Comparison of ENCODE assay signal across 18 mouse cellular contexts in genomic region chr9:63579644-63580043, GRCm38 (mm10). TPM values are rescaled to one million over a fixed set of nuclear protein-coding genes. Genes with fewer than 3 reads are reported as not detected.
A peak's percentile ranks its signal among the peaks of the same experiment; 100 is the strongest.
DNase-seq lines count a peak whose midpoint lies in the region; ATAC-seq and TF ChIP-seq lines count a peak whose summit lies in the region.
"Had no signal": no experiment of that assay in that cellular context is flagged by ENCODE, and none has a peak within 500 bp of the region (broad histone marks: within the 10 kb centered on the region; RNA-seq: fewer than 3 reads in every experiment).

No protein-coding gene starts in this region.

- intact Hi-C loops in heart, postnatal 10 days (cut with DNase I) = no loop called here

- ATAC-seq in liver, postnatal 0 days = no peak
- ATAC-seq in liver, embryonic 12.5 days = no peak
- ATAC-seq in frontal cortex, adult (ENCODE audit: low TSS enrichment) = no peak
- ATAC-seq: Patski had no signal

- TF ChIP-seq EP300 in liver, postnatal 0 days (IDR thresholded peaks at IDR 0.05; ENCODE audit: low read depth) = no peak

- no peak overlapping the region for H3K27ac ChIP-seq in liver, postnatal 0 days (ENCODE audit: low read depth)
- no peak overlapping the region for H3K27ac ChIP-seq in liver, embryonic 12.5 days
- H3K27ac ChIP-seq: embryonic facial prominence, embryonic 12.5 days; forebrain, embryonic 10.5 days; hindbrain, embryonic 13.5 days; limb, embryonic 15.5 days; midbrain, embryonic 12.5 days had no signal

- no peaks in the 10 kb centered on the region for H3K27me3 ChIP-seq in liver, postnatal 0 days (ENCODE audit: insufficient read depth, low read length)
- H3K27me3 ChIP-seq in liver, embryonic 12.5 days (replicated peaks) = no peaks in the 10 kb centered on the region
- H3K27me3 ChIP-seq: hindbrain, embryonic 13.5 days; limb, embryonic 15.5 days; Patski had no signal

- peaks cover 3% of the 10 kb centered on the region; the same call in 1 of the 2 replicates for H3K4me1 ChIP-seq in liver, postnatal 0 days (ENCODE audit: insufficient read depth)
- H3K4me1 ChIP-seq in liver, embryonic 12.5 days = peaks cover 9% of the 10 kb centered on the region; the same call in 1 of the 2 replicates
- H3K4me1 ChIP-seq: embryonic facial prominence, embryonic 12.5 days; hindbrain, embryonic 13.5 days; limb, embryonic 15.5 days; midbrain, embryonic 12.5 days had no signal

- no peaks in the 10 kb centered on the region for H3K36me3 ChIP-seq in liver, postnatal 0 days (replicated peaks; ENCODE audit: insufficient read depth, low read length)
- no peaks in the 10 kb centered on the region for H3K36me3 ChIP-seq in liver, embryonic 12.5 days
- H3K36me3 ChIP-seq: embryonic facial prominence, embryonic 12.5 days; forebrain, embryonic 10.5 days; hindbrain, embryonic 13.5 days; limb, embryonic 15.5 days; midbrain, embryonic 12.5 days had no signal

- TF ChIP-seq CTCF in liver, postnatal 0 days (IDR thresholded peaks at IDR 0.05; ENCODE audit: low read depth) = peak; percentile 42

- DNase-seq in heart, adult 11 months = peak; percentile 59
- DNase-seq in heart, postnatal 10 days = no peak
- no peak for DNase-seq in liver, postnatal 0 days
- DNase-seq in 3T3-L1 (ENCODE audit: low read depth, low spot score) (peak; percentile 27), NIH3T3 (ENCODE audit: low read depth) (peak; percentile 44)
- no peak for DNase-seq in layer of hippocampus, postnatal 36 days
- DNase-seq: cerebellum, postnatal 14 days; kidney, adult 9 months; right cerebral cortex, adult 18-20 months; spleen, adult 18-20 months had no signal

- no peak overlapping the region for H3K4me2 ChIP-seq in liver, postnatal 0 days (ENCODE audit: low read depth, low read length)
- no peak overlapping the region for H3K4me2 ChIP-seq in liver, embryonic 12.5 days
- H3K4me2 ChIP-seq: embryonic facial prominence, embryonic 12.5 days; hindbrain, embryonic 13.5 days; limb, embryonic 15.5 days; midbrain, embryonic 12.5 days had no signal

- H3K9ac ChIP-seq in liver, postnatal 0 days (replicated peaks) = no peak overlapping the region
- H3K9ac ChIP-seq in liver, embryonic 12.5 days = no peak overlapping the region
- H3K9ac ChIP-seq: embryonic facial prominence, embryonic 12.5 days; hindbrain, embryonic 13.5 days; limb, embryonic 15.5 days; midbrain, embryonic 12.5 days had no signal

- 81% methylated on average over 5 of the region's 5 CpGs for WGBS in liver, postnatal 0 days (ENCODE audit: insufficient replicate concordance)
- 73% methylated on average over 5 of the region's 5 CpGs for WGBS in liver, embryonic 12.5 days (ENCODE audit: insufficient replicate concordance)

- H3K9me3 ChIP-seq in liver, postnatal 0 days (ENCODE audit: low read length) = no peaks in the 10 kb centered on the region
- no peaks in the 10 kb centered on the region for H3K9me3 ChIP-seq in liver, embryonic 12.5 days (replicated peaks)
- H3K9me3 ChIP-seq: embryonic facial prominence, embryonic 12.5 days; forebrain, embryonic 10.5 days; hindbrain, embryonic 13.5 days; limb, embryonic 15.5 days; midbrain, embryonic 12.5 days had no signal

- no peak overlapping the region for H3K4me3 ChIP-seq in liver, postnatal 0 days (ENCODE audit: low read depth, low read length)
- no peak overlapping the region for H3K4me3 ChIP-seq in liver, embryonic 12.5 days
- H3K4me3 ChIP-seq: embryonic facial prominence, embryonic 12.5 days; forebrain, embryonic 10.5 days; hindbrain, embryonic 13.5 days; limb, embryonic 15.5 days; midbrain, embryonic 12.5 days had no signal

RNA-seq across cellular contexts. Expression of gene Iqch, which starts 22.6 kb away (rescaled TPM):
- not detected for total RNA-seq in heart, postnatal 10 days (2021)
- 0.08 and 0.09 TPM in 2 replicates for polyA plus RNA-seq in liver, postnatal 0 days (2015; fragmentation: Nextera tagmentation; extraction: Ambion mirVana)
- polyA plus RNA-seq in liver, embryonic 12.5 days (2016; fragmentation: Nextera tagmentation; extraction: Ambion mirVana) = not detected in 2 replicates
- total RNA-seq in layer of hippocampus, postnatal 36 days (2021) = under 1 TPM in 1 of 2 experiments, not detected in 1; 0.15 TPM
- polyA plus RNA-seq: midbrain, embryonic 12.5 days had no signal

RNA-seq across cellular contexts. Expression of gene Aagab, which starts 22.8 kb away (rescaled TPM):
- 10 to 100 TPM; 20.6 to 24.8 TPM for total RNA-seq in heart, postnatal 10 days (2021)
- 12.8 and 14.2 TPM in 2 replicates for polyA plus RNA-seq in liver, postnatal 0 days (2015; fragmentation: Nextera tagmentation; extraction: Ambion mirVana)
- polyA plus RNA-seq in liver, embryonic 12.5 days (2016; fragmentation: Nextera tagmentation; extraction: Ambion mirVana) = 25.3 and 26.2 TPM in 2 replicates
- 10 to 100 TPM; 60.8 to 65.4 TPM for total RNA-seq in layer of hippocampus, postnatal 36 days (2021)

Comparison
In these comparisons a context has a peak if more than half of its experiments do, and no peak if none do; other contexts are left out.
1. DNase-seq: peak in heart, adult 11 months (single experiment), 3T3-L1 (single experiment) and NIH3T3 (single experiment); none in heart, postnatal 10 days (0 of 2), liver, postnatal 0 days (single experiment) and layer of hippocampus, postnatal 36 days (0 of 2).